Mouse (Mus musculus): ENCODE measurements around the gene Gm29776.

DNA sequence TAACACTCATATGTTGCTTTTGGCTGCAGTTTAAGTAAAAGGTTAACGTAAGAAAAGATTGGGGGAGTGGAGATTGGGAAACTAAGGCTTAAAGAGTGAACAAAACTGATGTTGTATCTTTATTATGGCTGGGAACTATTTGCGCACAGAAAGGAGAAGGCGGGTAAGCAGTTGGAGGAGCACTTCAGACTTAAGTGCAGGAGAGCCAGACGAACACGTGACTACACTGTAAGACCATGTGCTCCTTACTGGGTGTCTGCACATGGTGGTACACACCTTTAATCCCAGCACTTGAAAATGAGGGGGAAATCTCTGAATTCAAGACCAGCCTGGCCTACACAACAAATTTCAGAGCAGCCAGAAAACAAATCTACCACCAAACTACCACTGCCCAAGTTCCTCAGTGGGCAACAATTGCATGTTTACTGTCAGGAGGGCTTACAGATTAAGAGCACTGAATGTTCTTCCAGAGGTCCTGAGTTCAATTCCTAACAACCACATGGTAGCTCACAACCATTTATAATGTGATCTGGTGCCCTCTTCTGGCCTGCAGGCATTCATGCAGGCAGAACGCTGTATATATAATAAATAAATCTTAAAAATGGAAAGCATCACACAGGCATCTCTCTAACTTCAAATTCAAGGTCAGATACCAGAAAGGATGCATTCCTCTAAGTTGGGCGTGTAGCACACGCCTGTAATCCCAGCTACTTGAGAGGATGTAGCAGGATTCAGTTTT, 51.6 kb downstream of the Gm29776 start:
- TF ChIP-seq CTCF (conservative IDR thresholded peaks at IDR 0.05; ENCODE audit: low read length) = peak; percentile 29; the same call in 1 of the 2 replicates
- TF ChIP-seq POU5F1 (IDR thresholded peaks at IDR 0.05; ENCODE audit: borderline replicate concordance, low read length) = no peak
